Mouse (Mus musculus): Measurements from ENCODE around the gene Ddx21.
"Not testable (repeated sequence)": the region's sequence is repeated elsewhere in the genome, so short reads cannot be mapped to it uniquely, and the experiment has no call there.

Ddx21 gene

DNA sequence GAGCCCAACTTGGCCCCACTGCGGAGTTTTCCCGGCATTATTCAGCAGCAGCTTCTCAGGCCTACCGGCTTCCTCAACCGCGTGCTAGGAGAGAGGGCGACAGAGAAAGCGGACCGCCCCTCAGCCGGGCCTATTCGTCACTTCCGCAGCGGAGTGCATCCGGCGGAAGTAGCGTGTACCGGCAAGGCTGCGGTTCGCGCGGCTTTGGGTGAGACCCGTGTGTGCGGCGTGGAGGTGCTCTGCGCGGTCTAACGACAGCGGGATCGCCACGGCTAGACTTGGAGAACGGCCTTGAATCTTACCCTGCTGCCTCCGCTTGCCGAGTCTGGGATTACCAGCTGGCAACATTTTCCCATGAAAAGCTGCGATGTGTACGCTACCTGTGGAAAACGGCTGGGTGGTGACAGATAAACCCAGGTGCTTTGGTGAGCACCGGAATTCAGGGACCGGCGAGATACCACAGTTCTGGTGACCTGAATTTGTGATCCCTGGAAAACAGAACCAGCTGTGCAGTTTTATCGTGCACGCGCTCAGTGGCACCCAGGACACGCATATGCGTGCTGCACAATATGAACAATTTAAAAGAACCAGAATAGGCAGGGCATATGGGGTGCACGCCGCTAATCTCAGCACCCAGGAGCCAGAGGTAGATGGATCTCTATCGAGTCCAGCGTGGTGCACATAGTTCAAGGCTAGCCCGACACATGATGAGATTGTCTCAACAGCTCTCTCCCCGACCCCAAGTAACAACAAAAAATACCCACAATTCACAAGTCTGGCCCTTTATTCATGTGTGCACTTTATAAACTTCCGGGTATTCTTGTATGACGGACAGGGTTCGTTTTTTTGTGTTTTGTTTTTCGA, at the start of gene Ddx21:
Ddx21 (minus strand) TSS at position 105 of the 864 bp plus-strand sequence.
- peak; percentile 91 to 93 for DNase-seq

GRCm38 (mm10) chr10:62650881-62651810, 49.1 kb upstream of the Ddx21 start, which contains the start of gene Ddx50:
TSS of gene Ddx50 (minus strand) at chr10:62651218.
- DNase-seq, result peak; percentile 99 to 100

GRCm38 (mm10) chr10:62650358-62650782, 48.3 kb upstream of the Ddx21 start:
- DNase-seq, result no peak

DNA sequence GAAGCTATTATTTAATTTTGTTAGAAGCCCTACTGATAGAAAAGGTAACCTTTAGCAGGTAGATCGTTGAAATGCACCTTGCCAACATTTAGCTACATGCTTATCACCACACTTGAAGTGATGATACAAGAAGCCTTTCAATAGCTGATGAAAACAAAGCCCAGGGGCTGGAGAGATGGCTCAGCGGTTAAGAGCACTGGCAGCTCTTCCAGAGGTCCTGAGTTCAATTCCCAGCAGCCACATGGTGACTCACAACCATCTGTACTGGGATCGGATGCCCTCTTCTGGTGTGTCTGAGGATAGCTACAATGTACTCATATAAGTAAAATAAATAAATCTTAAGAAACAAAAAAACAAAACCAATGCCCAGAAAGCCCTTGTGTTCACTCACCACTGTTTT, 2.1 kb upstream of the Ddx21 start:
- no peak for DNase-seq

GRCm38 (mm10) chr10:62603233-62604030, 1.4 kb upstream of the Ddx21 start:
- DNase-seq, result no peak

DNA sequence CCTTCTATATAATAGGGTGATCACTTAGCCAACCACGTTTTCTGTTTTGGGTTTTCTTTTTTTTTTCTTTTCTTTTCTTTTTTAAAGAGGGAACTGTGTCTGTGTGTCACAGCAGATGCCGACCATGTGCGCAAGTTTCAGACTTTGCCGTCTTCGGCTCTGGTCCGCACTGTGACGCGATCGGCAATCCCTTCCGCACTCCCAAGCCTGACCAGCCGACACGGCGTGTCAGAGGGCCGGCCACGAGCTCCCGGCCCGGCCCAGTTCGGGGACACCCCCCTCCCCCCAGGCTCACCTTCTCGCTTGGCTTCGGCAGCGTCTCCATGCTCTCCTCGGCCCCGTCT, 276 bp downstream of the Ddx21 start:
- DNase-seq, result no peak

DNA sequence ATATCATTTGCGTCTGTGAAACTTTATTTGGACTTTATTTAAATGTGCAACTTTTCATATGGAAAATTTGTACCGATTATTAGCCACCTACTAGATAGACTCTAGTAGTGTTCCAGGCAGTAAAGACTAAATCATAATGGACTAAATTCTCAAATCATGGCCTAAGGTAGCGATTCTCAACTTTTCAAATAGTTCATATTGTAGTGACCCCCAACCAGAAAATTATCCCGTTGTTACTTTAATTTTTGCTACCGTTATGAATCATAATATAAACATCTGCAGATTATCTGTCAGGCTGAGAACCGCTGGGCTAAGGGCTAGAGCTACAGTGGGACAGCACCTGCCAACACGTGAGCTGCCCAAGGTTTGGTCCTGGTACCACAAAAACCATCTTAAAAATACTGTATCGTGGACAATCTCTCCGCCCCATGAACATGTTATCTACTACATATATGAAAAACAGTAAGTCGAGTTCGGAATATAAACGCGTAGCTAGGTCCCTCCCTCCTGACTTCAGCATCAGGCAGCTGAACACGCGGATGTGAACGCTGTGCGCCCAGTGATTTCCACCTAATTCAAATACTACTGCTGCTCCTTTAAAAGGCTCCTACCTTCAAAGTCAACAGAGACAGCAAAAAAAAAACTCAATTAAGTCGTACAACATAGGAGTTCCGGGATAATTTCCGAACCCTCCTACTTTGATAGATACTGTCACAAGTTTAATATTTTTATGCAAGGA, 859 bp downstream of the Ddx21 start:
- no peak for DNase-seq

DNA sequence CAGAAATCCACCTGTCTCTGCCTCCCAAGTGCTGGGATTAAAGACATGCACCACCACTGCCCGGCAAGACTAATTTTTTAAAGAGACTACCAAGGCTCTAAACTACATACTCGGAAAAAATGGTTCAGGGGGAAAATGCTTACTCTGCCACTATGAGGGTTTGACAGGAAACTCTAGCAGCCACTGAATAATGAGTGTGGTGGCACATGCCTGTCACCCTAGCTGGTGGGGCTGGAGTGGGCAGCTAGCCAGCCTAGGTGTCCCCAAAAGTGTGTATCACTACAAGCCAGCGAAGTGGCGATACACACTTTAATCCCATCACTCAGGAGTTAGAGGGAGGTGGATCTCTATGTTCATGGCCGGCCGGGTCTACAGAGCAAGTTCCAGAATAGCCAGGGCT, 2.0 kb downstream of the Ddx21 start:
- DNase-seq, result no peak

DNA sequence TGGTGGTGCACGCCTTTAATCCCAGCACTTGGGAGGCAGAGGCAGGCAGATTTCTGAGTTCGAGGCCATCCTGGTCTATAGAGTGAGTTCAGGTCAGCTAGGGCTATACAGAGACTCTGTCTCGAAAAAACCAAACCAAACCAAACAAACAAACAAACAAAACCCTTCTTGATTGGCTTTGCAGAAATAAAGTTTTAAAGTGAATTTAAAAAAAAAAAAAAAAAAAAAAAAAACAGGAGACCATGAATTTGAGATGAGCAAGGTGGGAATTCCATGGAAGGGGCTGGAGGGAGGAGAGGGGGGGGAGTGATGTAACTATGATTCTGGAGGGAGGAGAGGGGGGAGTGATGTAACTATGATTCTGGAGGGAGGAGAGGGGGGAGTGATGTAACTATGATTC, 2.8 kb downstream of the Ddx21 start:
- not testable (repeated sequence) for DNase-seq

DNA sequence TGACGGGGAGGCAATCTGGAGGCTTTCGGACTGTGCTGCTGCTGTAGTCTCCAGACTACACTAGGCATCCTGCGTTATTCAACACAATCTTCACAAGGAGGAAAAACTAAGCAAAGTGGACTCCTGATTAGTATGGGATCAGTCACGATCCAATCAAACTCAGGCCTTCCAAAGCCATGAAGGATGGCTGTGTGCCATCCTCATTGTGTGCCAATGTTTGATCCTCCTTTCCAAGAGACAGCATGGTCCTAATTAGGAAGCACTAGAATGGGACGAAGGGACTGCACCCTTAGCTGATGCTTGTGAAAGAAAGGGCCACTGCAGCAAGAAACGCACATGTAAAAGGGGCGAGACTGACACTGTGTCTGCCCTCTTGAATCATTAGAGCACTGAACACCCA, 9.6 kb downstream of the Ddx21 start:
- no peak for DNase-seq

DNA sequence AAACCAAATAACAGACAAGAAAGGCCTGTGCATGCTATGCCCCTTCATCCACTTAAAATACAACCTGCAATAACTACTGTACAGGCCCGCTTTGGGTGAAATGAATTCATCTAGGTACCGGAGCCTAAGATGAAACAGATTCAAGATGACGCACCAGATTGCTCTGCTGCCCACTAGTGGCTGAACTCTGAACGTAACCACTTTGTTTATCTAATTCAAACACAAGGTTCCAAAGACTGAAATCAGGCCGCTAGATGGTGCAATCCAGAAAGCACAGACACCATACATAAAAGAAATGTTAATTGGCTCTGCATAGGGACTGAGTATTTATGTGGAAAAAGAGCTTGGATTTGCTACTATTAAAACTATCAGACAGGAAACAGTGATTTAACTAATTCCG, 11.9 kb downstream of the Ddx21 start:
- peak; percentile 58 to 90 for DNase-seq

DNA sequence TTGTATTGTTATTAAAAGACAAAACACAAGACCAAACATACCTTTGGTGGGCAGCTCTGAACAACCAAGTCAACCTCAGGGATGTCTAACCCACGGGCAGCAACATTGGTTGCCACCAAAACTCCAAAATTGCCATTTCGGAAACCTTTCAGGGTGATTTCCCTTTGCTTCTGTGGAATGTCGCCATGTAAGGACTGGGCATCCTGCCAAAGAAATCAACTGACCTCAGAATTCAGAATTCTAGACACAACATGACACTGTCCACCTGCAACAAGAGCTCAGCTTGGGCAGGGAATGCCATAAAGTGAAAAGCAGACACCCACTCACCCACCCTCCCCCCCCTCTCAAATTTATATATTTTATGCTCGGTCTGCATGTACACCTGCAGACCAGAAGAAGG, 13.5 kb downstream of the Ddx21 start:
- no peak for DNase-seq

GRCm38 (mm10) chr10:62583245-62583644, 18.8 kb downstream of the Ddx21 start:
- DNase-seq, result no peak

- DNase-seq, result no peak
Measured at GRCm38 (mm10) chr10:62582701-62583100, 19.4 kb downstream of the Ddx21 start.

GRCm38 (mm10) chr10:62582263-62582662, 19.8 kb downstream of the Ddx21 start:
- no peak for DNase-seq

DNA sequence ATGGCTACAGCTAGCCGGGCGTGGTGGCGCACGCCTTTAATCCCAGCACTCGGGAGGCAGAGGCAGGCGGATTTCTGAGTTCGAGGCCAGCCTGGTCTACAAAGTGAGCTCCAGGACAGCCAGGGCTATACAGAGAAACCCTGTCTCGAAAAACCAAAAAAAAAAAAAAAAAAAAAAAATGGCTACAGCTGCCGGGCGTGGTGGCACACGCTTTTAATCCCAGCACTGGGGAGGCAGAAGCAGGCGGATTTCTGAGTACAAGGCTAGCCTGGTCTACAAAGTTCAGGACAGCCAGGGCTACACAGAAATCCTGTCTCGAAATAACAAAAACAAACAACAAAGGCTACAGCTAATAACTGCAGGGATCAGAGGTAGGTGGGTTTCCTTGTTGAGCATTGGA, 23.0 kb downstream of the Ddx21 start:
- not testable (repeated sequence) for DNase-seq

DNA sequence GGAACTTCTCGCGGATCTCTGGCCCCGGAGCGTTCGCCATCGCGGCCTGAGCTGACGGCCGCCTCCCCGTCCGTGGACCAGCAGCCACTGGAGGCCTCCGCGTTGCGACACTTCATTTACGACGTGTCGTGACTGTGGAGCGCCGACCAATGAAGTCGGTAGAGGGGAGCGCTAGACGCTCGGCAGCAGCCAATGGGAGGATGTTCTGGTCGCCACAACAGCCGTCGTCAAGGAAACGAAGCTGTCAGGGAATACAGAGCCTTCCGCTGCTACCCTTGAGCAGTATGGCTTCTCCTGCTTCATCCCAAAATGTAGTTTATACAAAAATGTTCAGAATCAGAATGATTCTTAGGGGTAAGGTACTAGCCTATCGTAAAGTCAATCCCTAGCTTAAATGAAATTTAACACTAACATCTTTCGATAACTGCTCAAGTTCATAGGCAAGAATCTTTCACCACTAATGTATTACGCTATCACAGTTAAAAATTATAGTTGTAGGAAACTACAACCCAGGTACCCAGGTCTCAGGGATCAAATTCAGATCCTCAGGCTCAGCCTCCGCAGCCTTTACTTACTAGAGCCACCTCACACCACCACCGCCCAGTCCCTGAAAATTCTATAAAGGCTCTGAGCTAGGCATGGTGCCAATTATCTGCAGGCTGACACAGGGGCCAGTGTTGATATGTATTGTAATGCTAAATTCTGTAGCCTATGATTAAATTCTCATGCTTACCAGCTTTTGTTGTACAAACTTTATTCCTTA, 23.6 kb downstream of the Ddx21 start, which contains the start of gene Kif1bp:
Kif1bp (minus strand) TSS at position 120 of the 763 bp plus-strand sequence.
- peak; percentile 97 to 98 for DNase-seq

DNA sequence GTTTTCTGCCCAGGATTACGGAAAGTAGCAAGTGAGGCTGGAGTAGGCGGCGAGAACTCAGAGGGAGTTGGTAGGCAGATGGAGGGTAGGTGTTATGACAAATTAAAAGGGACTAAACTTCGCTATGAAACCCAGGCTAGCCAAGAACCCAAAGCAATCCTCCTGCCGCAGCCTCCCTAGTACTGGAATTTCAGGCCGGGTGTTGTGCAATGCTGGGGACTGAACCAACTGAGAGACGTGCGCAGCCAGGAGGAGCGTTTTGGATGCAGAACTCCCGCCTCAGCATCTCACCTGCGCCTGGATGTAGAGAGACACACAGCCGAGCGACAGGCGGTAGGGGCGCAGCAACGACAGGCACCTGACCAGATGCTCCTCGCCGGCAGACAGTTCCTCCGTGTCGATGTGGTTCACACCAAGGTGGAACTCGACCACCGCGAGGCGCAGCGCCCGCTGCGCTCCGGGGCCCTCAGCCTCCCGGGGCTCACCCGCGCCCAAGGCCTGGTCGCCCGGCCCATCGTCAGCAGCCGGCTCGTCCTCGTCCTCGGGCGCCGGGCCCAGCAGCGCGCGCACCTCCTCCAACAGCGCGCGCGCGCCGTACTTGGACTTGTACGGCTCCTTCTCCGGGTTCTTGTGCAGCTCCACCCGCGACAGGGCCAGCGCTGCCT, 24.3 kb downstream of the Ddx21 start:
- DNase-seq, result no peak

- DNase-seq, result no peak
Measured at GRCm38 (mm10) chr10:62575001-62575400, 27.1 kb downstream of the Ddx21 start.

DNA sequence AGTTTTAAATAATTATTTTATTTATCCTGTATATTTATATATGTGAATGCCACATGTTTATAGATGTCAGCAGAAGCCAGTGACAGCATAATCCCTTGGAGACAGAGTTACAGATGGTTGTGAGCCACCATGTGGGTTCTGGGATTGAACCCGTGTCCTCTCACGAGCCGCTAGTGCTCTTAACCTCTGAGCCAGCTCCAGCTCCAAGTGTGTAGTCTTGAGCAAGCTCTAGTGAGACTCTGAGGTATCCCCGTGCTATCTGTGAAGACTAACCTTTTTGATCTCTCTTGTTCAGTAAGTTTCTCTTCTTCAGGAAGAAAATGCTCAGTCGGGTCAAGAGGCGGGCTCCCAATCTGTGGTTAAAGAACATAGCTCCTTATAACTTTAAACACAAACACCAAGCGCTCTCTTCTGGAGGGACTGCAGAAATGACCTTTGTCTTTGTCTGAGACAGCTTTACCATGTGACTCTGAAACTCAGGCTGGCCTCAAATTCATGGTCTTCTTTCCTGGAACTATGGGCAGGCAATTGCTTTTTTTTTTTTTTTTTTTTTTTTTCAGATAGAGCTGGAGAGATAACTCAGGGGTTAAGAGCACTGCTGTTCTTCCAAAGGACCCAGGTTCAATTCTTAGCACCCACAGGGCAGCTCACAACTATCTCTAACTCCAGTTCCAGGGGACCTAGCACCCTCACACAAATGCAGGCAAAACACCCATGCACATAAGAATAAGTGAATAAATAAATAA, 31.8 kb downstream of the Ddx21 start:
- no peak for DNase-seq
